Mouse (Mus musculus): ENCODE data around the gene Dock1. TPM values are rescaled to one million over a fixed set of nuclear protein-coding genes. Genes with fewer than 3 reads are reported as not detected.

Dock1 gene
- polyA plus RNA-seq, 1 experiment from 2014 or later = 25.6 TPM

DNA sequence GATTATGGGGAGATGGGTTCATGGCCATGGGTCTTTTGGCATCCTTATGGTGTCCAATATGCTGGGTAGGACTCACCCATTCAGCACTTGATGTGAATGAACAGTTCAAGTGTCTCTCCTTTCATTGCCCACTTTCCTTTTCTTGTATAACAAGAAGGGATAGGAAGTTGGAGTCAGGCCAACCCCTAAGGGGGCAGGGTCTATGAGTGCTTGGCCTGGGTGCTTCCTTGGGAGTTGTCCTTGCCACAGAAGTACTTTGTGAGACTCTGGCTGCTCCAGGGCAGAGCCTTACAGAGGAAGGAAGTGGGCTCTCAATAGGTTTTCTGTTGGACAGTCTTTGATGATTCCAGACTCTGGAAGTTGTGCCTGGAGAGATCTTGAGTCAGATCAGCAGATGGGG lies 58.9 kb downstream of the Dock1 start:
- H3K36me3 ChIP-seq (replicated peaks) = peaks cover 43% of the 10 kb centered on the region
- no peak overlapping the region for H3K4me3 ChIP-seq
- no peaks in the 10 kb centered on the region for H3K27me3 ChIP-seq (ENCODE audit: poor library complexity, severe bottlenecking)
- H3K9me3 ChIP-seq = no peaks in the 10 kb centered on the region
- no peak for DNase-seq (ENCODE audit: extremely low spot score, low spot score)
- peaks cover 16% of the 10 kb centered on the region for H3K4me1 ChIP-seq
- H3K27ac ChIP-seq = no peak overlapping the region

DNA sequence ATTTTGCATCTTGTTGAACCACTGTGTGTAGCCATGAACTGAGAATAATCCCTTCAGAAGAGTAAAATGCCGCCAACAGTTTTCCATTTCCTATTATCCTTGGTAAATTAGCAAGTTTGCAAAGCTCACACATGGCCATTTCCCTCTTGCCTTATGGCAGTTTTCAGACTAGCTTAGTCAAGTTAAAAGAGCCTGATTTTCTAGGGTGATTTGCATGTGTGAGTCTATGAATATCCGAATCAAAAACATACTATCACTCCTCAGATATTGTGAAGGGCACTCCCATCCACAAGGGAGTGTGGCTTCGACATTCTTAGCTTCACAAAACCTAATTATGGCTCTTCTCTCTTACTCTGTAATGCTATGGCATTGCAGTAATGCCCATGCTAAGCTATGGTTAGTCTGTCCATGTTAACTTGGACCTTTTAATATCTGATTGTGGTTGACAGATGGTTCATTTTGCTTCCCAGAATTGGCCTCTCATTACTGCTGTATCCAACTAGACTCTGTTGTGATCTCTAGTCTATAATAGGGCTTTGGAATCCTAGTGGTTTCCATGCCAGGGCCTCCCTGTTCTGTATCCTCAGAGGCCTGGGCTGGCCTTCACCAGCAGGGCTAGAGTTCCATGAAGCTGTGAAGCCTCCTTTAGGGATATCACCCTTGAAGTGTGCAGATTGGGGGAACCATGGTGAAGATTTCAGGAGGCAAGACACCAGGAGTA lies 60.1 kb downstream of the Dock1 start:
- WGBS = 87% methylated on average over 3 of the region's 3 CpGs
- Histone ChIP-seq H3K36me3 (replicated peaks) (peaks cover 48% of the 10 kb centered on the region), H3K9me3 (no peaks in the 10 kb centered on the region), H3K4me1 (peaks cover 5% of the 10 kb centered on the region; the same call in 1 of the 2 replicates), H3K27ac (no peak overlapping the region), H3K4me3 (no peak overlapping the region), H3K27me3 (ENCODE audit: poor library complexity, severe bottlenecking) (no peaks in the 10 kb centered on the region)
- DNase-seq (ENCODE audit: extremely low spot score, low spot score) = no peak

DNA sequence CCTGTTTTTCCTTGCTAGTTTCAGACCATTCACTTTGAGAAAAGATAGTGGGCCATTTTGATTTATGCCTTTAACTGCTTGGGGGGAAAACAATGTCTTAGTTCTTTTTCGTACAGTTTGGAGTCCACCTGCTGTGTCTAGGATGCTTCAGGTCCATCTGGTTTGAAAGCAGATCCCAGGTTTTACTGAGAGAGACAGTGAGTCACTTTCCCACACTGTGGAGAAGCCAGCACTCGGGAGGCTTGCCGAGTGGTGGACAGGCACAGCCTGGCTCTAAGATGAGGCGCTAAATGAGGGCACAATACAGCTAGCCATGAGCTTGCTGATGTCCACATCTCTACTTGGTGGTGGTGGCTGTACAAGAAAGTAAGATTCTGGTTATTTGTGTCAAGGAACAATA lies 76.6 kb downstream of the Dock1 start:
- Histone ChIP-seq H3K27ac (no peak overlapping the region), H3K9me3 (no peaks in the 10 kb centered on the region), H3K4me1 (peaks cover 7% of the 10 kb centered on the region), H3K27me3 (ENCODE audit: poor library complexity, severe bottlenecking) (no peaks in the 10 kb centered on the region), H3K4me3 (no peak overlapping the region), H3K36me3 (replicated peaks) (peaks cover 85% of the 10 kb centered on the region)
- no peak for DNase-seq (ENCODE audit: extremely low spot score, low spot score)
- WGBS = 92% methylated on average over 4 of the region's 4 CpGs

DNA sequence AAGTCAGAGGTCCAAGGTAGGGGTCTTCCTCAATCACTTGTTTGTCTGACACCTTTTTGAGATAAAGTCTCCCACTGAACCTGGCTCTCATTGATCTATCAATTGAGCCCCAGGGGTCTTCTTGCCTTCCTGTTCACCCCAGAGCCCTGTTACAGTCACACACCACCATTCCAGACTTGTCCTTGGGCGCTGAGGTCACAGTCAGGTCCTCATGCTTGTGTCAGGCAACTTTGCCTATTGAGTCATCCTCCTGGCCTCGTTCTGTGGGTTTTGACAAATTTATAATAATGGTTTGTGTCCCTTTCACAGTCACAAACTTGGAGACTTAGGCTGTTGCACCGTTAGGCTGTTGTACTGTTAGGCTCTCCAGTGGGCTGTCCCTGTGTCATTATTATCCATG lies 77.9 kb downstream of the Dock1 start:
- Histone ChIP-seq H3K27me3 (ENCODE audit: poor library complexity, severe bottlenecking) (no peaks in the 10 kb centered on the region), H3K4me3 (no peak overlapping the region), H3K36me3 (replicated peaks) (peaks cover 91% of the 10 kb centered on the region), H3K27ac (no peak overlapping the region), H3K9me3 (no peaks in the 10 kb centered on the region), H3K4me1 (peaks cover 14% of the 10 kb centered on the region)
- 91% methylated on average over 3 of the region's 3 CpGs for WGBS
- no peak for DNase-seq (ENCODE audit: extremely low spot score, low spot score)

DNA sequence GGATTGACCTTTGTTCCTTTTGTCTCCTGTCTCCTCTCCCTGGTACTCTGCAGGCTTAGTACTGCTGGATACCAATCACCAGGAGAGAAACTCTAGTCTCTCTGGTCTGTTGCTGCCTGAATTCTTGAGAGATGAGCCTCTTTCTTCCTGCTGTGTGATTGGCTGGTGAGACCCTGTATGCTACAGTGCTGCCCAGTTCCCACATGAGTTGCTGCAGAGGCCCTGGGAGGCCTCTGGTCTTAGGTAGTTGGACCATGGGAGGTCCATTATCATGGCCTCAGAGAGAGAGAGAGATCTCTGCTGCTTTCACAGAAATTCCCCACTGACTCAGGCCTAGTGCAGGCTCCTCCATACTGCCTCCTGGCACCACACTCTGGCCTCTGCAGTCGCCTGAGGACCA lies 79.2 kb downstream of the Dock1 start:
- 71% methylated on average over 1 of the region's 1 CpGs for WGBS
- H3K36me3 ChIP-seq (replicated peaks) = peaks cover 88% of the 10 kb centered on the region
- H3K4me3 ChIP-seq = no peak overlapping the region
- H3K4me1 ChIP-seq = peaks cover 17% of the 10 kb centered on the region
- no peaks in the 10 kb centered on the region for H3K27me3 ChIP-seq (ENCODE audit: poor library complexity, severe bottlenecking)
- H3K9me3 ChIP-seq = no peaks in the 10 kb centered on the region
- no peak overlapping the region for H3K27ac ChIP-seq
- no peak for DNase-seq (ENCODE audit: extremely low spot score, low spot score)

DNA sequence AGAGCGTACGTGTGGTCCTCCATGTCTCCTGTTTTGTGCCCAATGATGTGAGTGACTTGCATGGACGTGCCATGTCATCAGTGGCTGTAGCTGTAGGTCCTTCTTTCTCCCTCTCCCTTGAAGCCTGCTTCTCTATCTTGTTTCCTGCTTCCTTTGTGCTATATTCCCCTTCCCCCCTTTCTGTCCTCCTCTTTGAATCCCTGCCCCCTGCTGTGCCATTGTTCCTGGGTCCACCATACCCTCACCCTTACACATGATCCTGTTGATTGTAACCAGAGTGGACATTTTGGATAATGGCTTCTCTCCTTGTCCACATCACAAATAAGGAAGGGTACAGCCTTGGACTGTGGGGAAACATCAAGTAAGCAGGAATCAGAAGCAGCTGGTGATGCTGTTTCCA lies 81.0 kb downstream of the Dock1 start:
- Histone ChIP-seq H3K27me3 (ENCODE audit: poor library complexity, severe bottlenecking) (no peaks in the 10 kb centered on the region), H3K4me1 (peaks cover 17% of the 10 kb centered on the region), H3K9me3 (no peaks in the 10 kb centered on the region), H3K4me3 (no peak overlapping the region), H3K27ac (no peak overlapping the region), H3K36me3 (replicated peaks) (peaks cover 92% of the 10 kb centered on the region)
- WGBS = 84% methylated on average over 3 of the region's 3 CpGs
- no peak for DNase-seq (ENCODE audit: extremely low spot score, low spot score)

DNA sequence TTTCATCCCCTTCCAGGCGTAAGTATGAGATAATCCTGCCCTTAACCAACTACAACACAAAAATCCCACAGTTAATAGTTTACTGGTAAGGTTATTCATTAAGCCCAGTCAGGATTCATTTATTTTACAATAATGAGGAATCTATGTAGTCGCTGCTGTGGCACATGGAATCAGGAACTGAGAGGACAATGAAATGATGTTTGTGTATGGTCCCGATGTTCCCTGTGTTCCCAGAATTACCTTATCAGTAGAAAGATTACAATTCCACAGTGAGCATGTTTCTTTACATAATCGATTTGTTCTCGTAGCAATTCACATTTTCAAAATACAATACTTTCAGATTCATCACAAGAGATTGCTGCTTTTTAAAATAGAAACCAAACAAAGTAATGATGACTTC lies 83.0 kb downstream of the Dock1 start:
- Histone ChIP-seq H3K4me3 (no peak overlapping the region), H3K36me3 (replicated peaks) (peaks cover 92% of the 10 kb centered on the region)
- WGBS = 83% methylated on average over 5 of the region's 5 CpGs

DNA sequence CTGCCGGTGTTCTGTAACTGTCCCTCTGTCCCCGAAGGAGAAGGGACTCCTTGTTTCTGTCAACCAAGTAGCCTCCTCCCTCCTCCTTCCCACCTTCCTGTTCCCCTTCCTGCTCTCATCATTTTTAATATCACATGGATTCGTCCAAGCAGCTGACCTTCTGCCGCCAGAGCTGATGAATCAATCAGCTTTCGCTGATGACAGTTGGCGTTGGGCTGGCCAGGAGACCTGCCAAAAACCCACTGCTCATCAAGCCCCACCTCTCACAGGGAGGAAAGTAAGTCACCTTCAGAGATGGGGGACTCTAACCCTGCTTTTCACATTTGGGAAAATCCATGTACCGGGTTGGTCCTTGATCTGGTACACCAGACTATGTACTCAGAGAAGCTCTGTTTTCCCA lies 87.2 kb downstream of the Dock1 start:
- Histone ChIP-seq H3K9me3 (no peaks in the 10 kb centered on the region), H3K4me1 (peaks cover 10% of the 10 kb centered on the region; the same call in 1 of the 2 replicates), H3K27me3 (ENCODE audit: poor library complexity, severe bottlenecking) (no peaks in the 10 kb centered on the region), H3K36me3 (replicated peaks) (peaks cover 91% of the 10 kb centered on the region), H3K4me3 (no peak overlapping the region), H3K27ac (no peak overlapping the region)
- 96% methylated on average over 7 of the region's 7 CpGs for WGBS
- no peak for DNase-seq (ENCODE audit: extremely low spot score, low spot score)

More for the DNA sequence above, 83.0 kb downstream of the Dock1 start:
- Histone ChIP-seq H3K27me3 (ENCODE audit: poor library complexity, severe bottlenecking) (no peaks in the 10 kb centered on the region), H3K27ac (no peak overlapping the region), H3K9me3 (no peaks in the 10 kb centered on the region), H3K4me1 (peaks cover 17% of the 10 kb centered on the region)
- no peak for DNase-seq (ENCODE audit: extremely low spot score, low spot score)

DNA sequence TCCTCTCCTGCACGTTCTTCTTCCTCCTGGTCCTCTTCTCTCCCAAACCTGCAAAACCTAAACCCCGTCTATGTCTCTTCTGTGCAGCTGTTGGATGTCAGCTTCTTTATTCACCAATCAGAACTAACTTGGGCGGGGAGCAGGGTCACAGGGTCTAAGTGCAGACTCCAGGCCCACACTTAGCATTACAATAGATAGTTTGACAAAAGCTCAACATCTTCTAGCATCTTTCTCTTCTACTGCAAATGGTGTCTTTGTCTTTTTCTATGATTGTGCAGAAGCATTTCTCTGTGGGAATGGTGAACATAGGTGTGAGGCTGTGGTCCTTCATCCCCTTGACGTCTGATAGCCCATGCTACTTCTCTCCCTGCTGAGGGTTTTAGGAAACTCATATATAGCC lies 91.3 kb downstream of the Dock1 start:
- Histone ChIP-seq H3K4me3 (no peak overlapping the region), H3K4me1 (no peaks in the 10 kb centered on the region), H3K27me3 (ENCODE audit: poor library complexity, severe bottlenecking) (no peaks in the 10 kb centered on the region), H3K27ac (no peak overlapping the region), H3K36me3 (replicated peaks) (peaks cover 92% of the 10 kb centered on the region), H3K9me3 (no peaks in the 10 kb centered on the region)
- DNase-seq (ENCODE audit: extremely low spot score, low spot score) = no peak
- 82% methylated on average over 4 of the region's 4 CpGs for WGBS

DNA sequence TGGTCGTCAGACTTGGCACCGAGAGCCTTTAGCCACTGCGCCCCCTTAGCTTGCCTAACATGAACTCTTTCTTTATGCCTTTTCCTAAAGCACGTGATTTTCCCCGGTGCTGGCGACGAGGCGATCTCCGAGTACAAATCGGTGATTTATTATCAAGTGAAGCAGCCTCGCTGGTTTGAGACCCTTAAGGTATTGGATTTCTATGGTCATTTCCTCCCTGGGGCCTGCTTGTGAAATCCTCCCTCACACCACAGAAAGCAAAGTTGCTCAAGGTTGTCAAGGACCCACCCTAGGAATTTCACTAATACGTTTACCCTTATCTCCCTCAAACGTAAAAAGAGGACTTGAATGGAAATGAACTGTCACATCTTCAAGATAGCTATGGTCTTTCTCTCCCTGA lies 94.7 kb downstream of the Dock1 start:
- 94% methylated on average over 13 of the region's 13 CpGs for WGBS
- Histone ChIP-seq H3K4me1 (no peaks in the 10 kb centered on the region), H3K36me3 (replicated peaks) (peaks cover 93% of the 10 kb centered on the region), H3K27ac (no peak overlapping the region), H3K27me3 (ENCODE audit: poor library complexity, severe bottlenecking) (no peaks in the 10 kb centered on the region), H3K4me3 (no peak overlapping the region), H3K9me3 (no peaks in the 10 kb centered on the region)
- DNase-seq (ENCODE audit: extremely low spot score, low spot score) = no peak

DNA sequence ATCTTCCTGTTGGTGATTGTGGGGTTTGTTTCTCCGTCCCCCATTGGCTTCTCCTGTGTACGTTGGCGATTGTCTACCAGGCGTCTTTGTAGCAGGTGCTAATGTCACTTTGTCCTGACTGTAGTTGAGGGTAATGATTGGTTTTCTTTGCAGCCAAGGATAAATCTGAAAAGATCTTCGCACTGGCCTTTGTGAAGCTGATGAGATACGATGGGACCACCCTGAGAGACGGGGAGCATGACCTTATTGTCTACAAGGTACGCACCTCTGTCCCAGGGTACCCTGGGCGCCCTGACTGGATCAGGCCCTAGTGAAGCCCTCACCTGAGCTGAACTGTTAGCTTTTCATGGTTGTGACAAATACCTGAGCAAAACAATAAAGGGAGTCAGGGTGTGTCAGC lies 100.9 kb downstream of the Dock1 start:
- Histone ChIP-seq H3K9me3 (no peaks in the 10 kb centered on the region), H3K4me1 (peaks cover 8% of the 10 kb centered on the region; the same call in 1 of the 2 replicates), H3K4me3 (no peak overlapping the region), H3K27ac (no peak overlapping the region), H3K36me3 (replicated peaks) (peaks cover 77% of the 10 kb centered on the region), H3K27me3 (ENCODE audit: poor library complexity, severe bottlenecking) (no peaks in the 10 kb centered on the region)
- DNase-seq (ENCODE audit: extremely low spot score, low spot score) = no peak
- 91% methylated on average over 9 of the region's 9 CpGs for WGBS

DNA sequence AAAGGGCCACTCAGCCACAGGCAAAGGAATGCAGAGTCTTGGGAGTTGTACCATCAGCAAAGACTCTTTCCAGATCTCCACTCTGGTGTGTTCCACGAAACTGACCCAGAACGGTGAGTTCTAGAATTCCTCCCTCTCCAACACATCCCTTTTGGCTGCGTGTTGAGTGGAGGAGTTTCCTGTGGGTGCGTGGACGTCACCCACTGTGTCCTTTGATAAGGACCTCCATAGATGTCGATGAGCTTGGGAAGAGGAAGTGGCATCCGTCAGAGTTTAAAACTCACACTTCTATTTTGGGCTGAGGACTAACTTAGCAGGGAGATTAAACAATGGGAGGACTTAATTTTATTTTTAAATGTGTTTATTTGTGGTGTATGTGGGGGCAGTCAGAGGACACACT lies 101.9 kb downstream of the Dock1 start:
- Histone ChIP-seq H3K27ac (no peak overlapping the region), H3K4me3 (no peak overlapping the region), H3K9me3 (no peaks in the 10 kb centered on the region), H3K36me3 (replicated peaks) (peaks cover 69% of the 10 kb centered on the region), H3K27me3 (ENCODE audit: poor library complexity, severe bottlenecking) (no peaks in the 10 kb centered on the region), H3K4me1 (peaks cover 8% of the 10 kb centered on the region; the same call in 1 of the 2 replicates)
- no peak for DNase-seq (ENCODE audit: extremely low spot score, low spot score)
- 86% methylated on average over 7 of the region's 7 CpGs for WGBS

DNA sequence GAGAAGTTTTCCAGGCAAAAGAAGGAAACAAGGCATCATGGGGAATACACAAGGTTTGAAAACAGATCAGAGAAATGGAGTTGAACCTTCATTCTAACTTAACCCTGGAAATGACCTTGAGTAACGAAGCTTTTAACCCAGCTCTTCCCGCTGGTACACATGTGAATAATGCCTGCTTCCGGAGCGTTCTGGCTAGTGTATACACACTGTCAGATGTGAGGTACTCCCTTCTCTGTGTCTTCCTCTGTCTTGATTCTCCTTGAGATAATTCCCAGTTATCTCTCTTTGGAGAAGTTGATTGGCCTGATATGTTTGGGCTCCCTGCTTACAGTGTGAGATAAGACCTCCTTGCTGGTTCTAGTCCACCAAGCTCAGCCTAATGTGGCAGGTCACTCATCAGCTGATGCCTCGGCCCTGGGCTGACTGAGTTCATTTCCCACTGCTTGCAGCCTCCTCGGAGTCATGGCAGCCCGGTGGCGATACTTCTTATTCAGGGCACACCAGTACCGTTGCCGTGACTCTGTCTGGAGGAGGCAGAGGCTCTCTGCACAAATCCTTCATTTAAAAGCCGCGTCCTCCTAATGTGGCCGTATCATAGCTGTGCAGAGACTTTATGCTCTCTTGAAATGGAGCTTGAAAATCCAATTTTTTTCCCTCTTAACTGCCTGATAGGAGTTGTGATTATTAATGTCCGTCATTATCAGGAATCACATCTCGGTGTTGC lies 102.6 kb downstream of the Dock1 start:
- no peaks in the 10 kb centered on the region for H3K27me3 ChIP-seq (ENCODE audit: poor library complexity, severe bottlenecking)
- H3K27ac ChIP-seq = no peak overlapping the region
- no peak for DNase-seq (ENCODE audit: extremely low spot score, low spot score)
- no peaks in the 10 kb centered on the region for H3K9me3 ChIP-seq
- WGBS = 95% methylated on average over 15 of the region's 15 CpGs
- H3K36me3 ChIP-seq (replicated peaks) = peaks cover 68% of the 10 kb centered on the region
- peaks cover 8% of the 10 kb centered on the region; the same call in 1 of the 2 replicates for H3K4me1 ChIP-seq
- H3K4me3 ChIP-seq = no peak overlapping the region

Data from forebrain, embryonic 10.5 days (tissue).